Mouse (Mus musculus) layer of hippocampus, adult 2 months (tissue): Measurements from ENCODE around the gene Ces1c. TPM values are rescaled to one million over a fixed set of nuclear protein-coding genes. Genes with fewer than 3 reads are reported as not detected.

Source experiments
- DNase-seq, 2 experiments: peaks; one replicate each; pipeline ENCODE4 v3.0.0; 2022; ENCODE audit warnings: low spot score in 2 of 2
- H3K27ac ChIP-seq: fragments of 200-600 bp; 2 replicates; pipeline ENCODE4 v1.8.1; 2022
- H3K4me3 ChIP-seq: fragments of 200-600 bp; 2 replicates; pipeline ENCODE4 v1.8.1; 2022; ENCODE audit warnings: mild to moderate bottlenecking
- CTCF ChIP-seq: fragments of 200-600 bp; conservative IDR thresholded peaks from 2 replicates; pipeline ENCODE4 v1.8.1; 2022; ENCODE audit warnings: antibody characterized with exemption, mild to moderate bottlenecking, moderate library complexity
- total RNA-seq, 2 experiments: library from RNA; stranded (reverse); gene quantifications; 2 replicates each; pipeline ENCODE4 v1.2.3; 2021

Gene Ces1c
- total RNA-seq, 2 experiments from 2014 or later: not detected

GRCm38 (mm10) chr8:93091324-93091723 is 39.8 kb downstream of the Ces1c start:
- Histone ChIP-seq H3K4me3 (no peak overlapping the region), H3K27ac (no peak overlapping the region)
- no peak for TF ChIP-seq CTCF
- no peak for DNase-seq

- H3K4me3 ChIP-seq: no peak overlapping the region
- no peak for TF ChIP-seq CTCF
- no peak overlapping the region for H3K27ac ChIP-seq
- DNase-seq: no peak
These were observed 42.4 kb downstream of the Ces1c start for GRCm38 (mm10) chr8:93088686-93089122.

GRCm38 (mm10) chr8:93088193-93088592 is 42.9 kb downstream of the Ces1c start:
- DNase-seq: no peak
- no peak overlapping the region for H3K4me3 ChIP-seq
- TF ChIP-seq CTCF: no peak

GRCm38 (mm10) chr8:93079887-93080286 is 51.2 kb downstream of the Ces1c start, which contains the start of gene Ces1b:
Ces1b (minus strand) TSS chr8:93080017.
- no peak for TF ChIP-seq CTCF

More at GRCm38 (mm10) chr8:93088193-93088592, 42.9 kb downstream of the Ces1c start:
- H3K27ac ChIP-seq: no peak overlapping the region

GRCm38 (mm10) chr8:93075251-93075650 is 55.8 kb downstream of the Ces1c start:
- no peak for TF ChIP-seq CTCF
- DNase-seq: no peak
- Histone ChIP-seq H3K27ac (no peak overlapping the region), H3K4me3 (no peak overlapping the region)

More at GRCm38 (mm10) chr8:93079887-93080286, 51.2 kb downstream of the Ces1c start, which contains the start of gene Ces1b:
- H3K4me3 ChIP-seq: no peak within 1 kb of the TSS
- H3K27ac ChIP-seq: no peak within 1 kb of the TSS
- DNase-seq: no peak

- TF ChIP-seq CTCF: no peak
- DNase-seq: no peak
- Histone ChIP-seq H3K27ac (no peak overlapping the region), H3K4me3 (no peak overlapping the region)
These were observed 67.5 kb downstream of the Ces1c start for GRCm38 (mm10) chr8:93063416-93064117.

GRCm38 (mm10) chr8:93059185-93059584 is 71.9 kb downstream of the Ces1c start:
- H3K27ac ChIP-seq: no peak overlapping the region
- no peak overlapping the region for H3K4me3 ChIP-seq
- TF ChIP-seq CTCF: peak; percentile 89
- DNase-seq: peak; percentile 15 to 75

GRCm38 (mm10) chr8:93055238-93055637 is 75.8 kb downstream of the Ces1c start:
- no peak overlapping the region for H3K27ac ChIP-seq
- TF ChIP-seq CTCF: no peak
- no peak for DNase-seq

More at GRCm38 (mm10) chr8:93055238-93055637, 75.8 kb downstream of the Ces1c start:
- H3K4me3 ChIP-seq: no peak overlapping the region

Other genes starting within 250 kb of the Ces1c start
- gene Capns2, start 229.9 kb downstream of the Ces1c start, total RNA-seq: 1 to 10 TPM; 1.2 to 3.0 TPM
- under 1 TPM; 0.10 to 0.18 TPM for gene Slc6a2, start 171.2 kb downstream of the Ces1c start, total RNA-seq
- gene Ces1a, start 83.1 kb downstream of the Ces1c start, total RNA-seq: not detected
- not detected for gene Ces1b, start 51.3 kb downstream of the Ces1c start, total RNA-seq
- gene Ces1d, start 66.6 kb upstream of the Ces1c start, total RNA-seq: under 1 TPM; 0.49 to 0.76 TPM
- gene Ces1e, start 98.3 kb upstream of the Ces1c start, total RNA-seq: not detected
- gene Ces1f, start 148.5 kb upstream of the Ces1c start, total RNA-seq: not detected
- gene Ces1g, start 206.0 kb upstream of the Ces1c start, total RNA-seq: not detected
- gene Ces1h, start 248.4 kb upstream of the Ces1c start, total RNA-seq: not detected